Mouse (Mus musculus) hindbrain, embryonic 15.5 days (tissue): Measurements from ENCODE around the gene Agt. TPM values are rescaled to one million over a fixed set of nuclear protein-coding genes. Genes with fewer than 3 reads are reported as not detected.
A peak's percentile ranks its signal among the peaks of the same experiment; 100 is the strongest.

ENCODE experiments used
- ATAC-seq: fragments of 200-750 bp; cut with Nextera tagmentation; 2 replicates; pipeline ENCODE4 v1.8.0; 2017; ENCODE audit warnings: low read depth, moderate number of reproducible peaks, moderate TSS enrichment; ENCODE audit not compliant: low FRiP score
- H3K27ac ChIP-seq: fragments of 300-500 bp; sonication (generic); replicated peaks from 2 replicates; pipeline ENCODE4 v1.5.1; 2015; ENCODE audit warnings: mild to moderate bottlenecking, inconsistent platforms
- H3K27me3 ChIP-seq: fragments of 300-500 bp; sonication (generic); 2 replicates; pipeline ENCODE4 v1.6.1; 2015; ENCODE audit warnings: control low read depth, inconsistent platforms
- H3K36me3 ChIP-seq: fragments of 300-500 bp; sonication (generic); 2 replicates; pipeline ENCODE4 v1.6.1; 2015; ENCODE audit warnings: control low read depth, inconsistent platforms
- H3K4me1 ChIP-seq: fragments of 300-500 bp; sonication (generic); replicated peaks from 2 replicates; pipeline ENCODE4 v1.6.1; 2015; ENCODE audit warnings: control low read depth, inconsistent platforms
- H3K4me2 ChIP-seq: fragments of 300-500 bp; sonication (generic); 2 replicates; pipeline ENCODE4 v1.6.1; 2015; ENCODE audit warnings: moderate library complexity, mild to moderate bottlenecking, inconsistent platforms
- H3K4me3 ChIP-seq: fragments of 300-500 bp; sonication (generic); 2 replicates; pipeline ENCODE4 v1.5.1; 2015; ENCODE audit warnings: mild to moderate bottlenecking, inconsistent platforms
- H3K9ac ChIP-seq: fragments of 300-500 bp; sonication (generic); 2 replicates; pipeline ENCODE4 v1.6.1; 2015; ENCODE audit warnings: inconsistent platforms
- H3K9me3 ChIP-seq: fragments of 300-500 bp; sonication (generic); 2 replicates; pipeline ENCODE4 v1.6.1; 2016; ENCODE audit warnings: control low read depth, inconsistent platforms
- WGBS: fragments of 180-500 bp; shearing (Covaris S2); methylation state at CpG from one replicate; pipeline ENCODE4 v1.1.7; 2015; 5-methylcytosine and 5-hydroxymethylcytosine counted together
- polyA plus RNA-seq: library from polyadenylated mRNA; unstranded; fragments of >200 nt; fragmentation: Nextera tagmentation; extraction: Ambion mirVana; gene quantifications from 2 replicates; pipeline ENCODE4 v1.2.1, GENCODE M21; 2015

Gene Agt
- polyA plus RNA-seq, 1 experiment from 2014 or later, result 1.0 TPM

DNA sequence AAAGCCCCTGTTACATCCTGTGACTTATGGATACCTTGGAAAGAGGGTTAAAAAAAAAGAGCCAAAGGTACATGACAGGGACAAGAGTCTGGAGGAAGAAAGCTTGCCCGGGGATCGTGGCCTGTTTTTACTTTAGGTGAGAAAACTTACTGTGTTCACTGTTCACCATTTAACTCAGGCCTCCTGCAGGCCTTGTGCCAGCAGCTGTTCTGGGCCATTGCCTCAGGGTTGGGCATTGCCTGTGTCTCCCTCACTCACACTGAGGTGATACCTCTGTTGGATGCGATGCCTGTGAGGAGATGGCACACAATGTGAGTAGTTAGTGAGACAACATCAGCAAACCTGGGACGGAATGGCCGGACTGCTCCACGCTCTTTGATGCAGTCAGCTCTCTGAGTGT lies 47.6 kb downstream of the Agt start:
- Histone ChIP-seq H3K4me3 (peak overlapping the region; percentile 77), H3K27me3 (peaks cover 4% of the 10 kb centered on the region; the same call in 1 of the 2 replicates), H3K4me2 (peak overlapping the region; percentile 78), H3K36me3 (peaks cover 11% of the 10 kb centered on the region), H3K9ac (no peak overlapping the region), H3K4me1 (peaks cover 17% of the 10 kb centered on the region), H3K9me3 (no peaks in the 10 kb centered on the region), H3K27ac (no peak overlapping the region)
- WGBS, result 95% methylated on average over 6 of the region's 6 CpGs
- no peak for ATAC-seq

DNA sequence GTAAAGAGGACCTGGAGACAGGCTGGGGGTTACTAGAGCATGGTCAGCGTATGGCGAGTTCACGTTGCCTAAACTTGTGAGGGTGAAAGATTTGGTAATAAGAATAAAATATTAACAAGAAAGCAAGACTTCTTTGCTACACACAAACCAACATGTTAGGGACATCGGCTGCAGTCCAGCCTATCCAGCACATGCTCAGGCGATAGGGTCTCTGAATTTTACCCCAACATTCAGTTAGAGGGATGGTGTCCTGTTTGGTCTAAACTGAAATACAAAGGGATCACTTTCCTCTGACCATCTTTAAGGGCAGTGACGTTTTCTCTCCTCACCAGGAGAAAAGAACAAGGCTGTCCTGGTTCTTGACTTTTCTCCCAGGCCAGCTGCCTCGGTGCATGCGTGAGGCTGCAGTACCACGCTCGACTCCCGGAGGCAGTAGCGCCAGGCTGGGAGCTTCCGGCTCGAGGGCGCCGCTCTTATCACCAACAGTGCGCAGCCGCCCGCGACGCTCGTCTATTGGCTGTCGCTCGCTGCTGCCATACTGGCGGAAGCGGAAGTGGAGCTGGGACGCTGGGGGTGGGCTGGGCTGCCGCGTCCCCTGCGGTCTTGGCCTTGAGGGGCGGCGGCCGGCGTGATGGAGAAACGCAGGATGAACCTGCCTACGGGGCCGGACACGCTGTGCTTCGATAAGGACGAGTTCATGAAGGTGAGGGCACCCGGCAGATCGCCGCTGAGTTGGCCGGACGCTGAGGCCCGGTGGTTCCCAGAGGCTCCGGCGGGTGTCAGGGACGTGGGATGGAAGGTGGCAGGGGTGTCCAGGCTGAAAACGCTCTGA lies 49.0 kb downstream of the Agt start, which contains the start of gene Cog2:
TSS of gene Cog2 (plus strand) at position 519 of the 832 bp plus-strand sequence.
- H3K36me3 ChIP-seq, result no peaks in the 10 kb centered on the region
- peak within 1 kb of the TSS; percentile 93 for H3K9ac ChIP-seq
- H3K4me2 ChIP-seq, result peak within 1 kb of the TSS; percentile 78
- peak within 1 kb of the TSS; percentile 52 for H3K27ac ChIP-seq
- H3K4me1 ChIP-seq, result peaks cover 17% of the 10 kb centered on the region
- 10% methylated on average over 50 of the region's 50 CpGs for WGBS
- no peaks in the 10 kb centered on the region for H3K9me3 ChIP-seq
- peak; percentile 99 for ATAC-seq
- peak within 1 kb of the TSS; percentile 77 for H3K4me3 ChIP-seq
- peaks cover 6% of the 10 kb centered on the region; the same call in 1 of the 2 replicates for H3K27me3 ChIP-seq

DNA sequence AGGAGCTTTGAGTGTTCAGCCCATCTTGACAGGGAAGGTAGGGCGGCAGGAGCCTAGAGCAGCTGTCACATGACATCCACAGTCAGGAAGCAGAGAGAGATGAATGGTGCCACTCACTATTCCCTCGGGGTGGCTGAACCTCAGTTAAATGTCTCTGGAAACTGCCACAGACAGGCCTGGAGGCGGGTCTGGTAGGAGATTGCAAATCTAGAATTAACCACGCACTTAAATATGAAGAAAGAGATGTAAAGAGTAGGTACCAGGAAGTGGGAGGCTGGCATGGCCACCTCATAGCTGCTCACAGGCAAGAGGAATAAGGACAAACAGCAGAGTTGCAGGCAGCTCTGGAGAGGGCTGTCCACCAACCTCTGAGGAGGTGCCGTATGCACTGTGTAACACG lies 52.4 kb downstream of the Agt start:
- Histone ChIP-seq H3K9me3 (no peaks in the 10 kb centered on the region), H3K4me1 (peaks cover 11% of the 10 kb centered on the region), H3K27me3 (peaks cover 6% of the 10 kb centered on the region; the same call in 1 of the 2 replicates), H3K9ac (no peak overlapping the region), H3K36me3 (no peaks in the 10 kb centered on the region), H3K27ac (no peak overlapping the region), H3K4me3 (no peak overlapping the region), H3K4me2 (no peak overlapping the region)
- no peak for ATAC-seq
- WGBS, result 73% methylated on average over 6 of the region's 6 CpGs

DNA sequence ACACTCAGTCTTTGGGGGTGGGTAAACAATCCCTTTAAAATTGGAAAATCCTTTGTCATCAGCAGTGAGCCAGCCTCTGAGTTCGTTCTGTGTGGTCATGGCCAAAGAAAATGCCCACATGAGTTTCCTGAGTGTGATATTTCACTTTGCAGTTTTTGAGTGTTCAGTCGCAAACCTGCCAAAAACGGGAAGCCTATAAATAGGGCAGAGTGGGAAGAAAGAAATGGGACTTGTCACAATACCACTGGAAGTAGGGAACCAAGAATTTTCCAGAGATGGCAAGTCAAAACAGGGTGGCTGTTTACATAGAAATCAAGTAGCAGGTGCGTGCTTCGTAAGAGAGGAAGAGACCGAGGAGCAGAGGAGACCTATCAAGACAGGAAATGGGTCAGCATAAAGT lies 53.0 kb downstream of the Agt start:
- no peak overlapping the region for H3K4me3 ChIP-seq
- no peak overlapping the region for H3K4me2 ChIP-seq
- H3K27me3 ChIP-seq, result peaks cover 6% of the 10 kb centered on the region; the same call in 1 of the 2 replicates
- no peaks in the 10 kb centered on the region for H3K9me3 ChIP-seq
- no peaks in the 10 kb centered on the region for H3K36me3 ChIP-seq
- peaks cover 5% of the 10 kb centered on the region for H3K4me1 ChIP-seq
- WGBS, result 78% methylated on average over 6 of the region's 6 CpGs
- no peak for ATAC-seq
- H3K27ac ChIP-seq, result no peak overlapping the region
- no peak overlapping the region for H3K9ac ChIP-seq

DNA sequence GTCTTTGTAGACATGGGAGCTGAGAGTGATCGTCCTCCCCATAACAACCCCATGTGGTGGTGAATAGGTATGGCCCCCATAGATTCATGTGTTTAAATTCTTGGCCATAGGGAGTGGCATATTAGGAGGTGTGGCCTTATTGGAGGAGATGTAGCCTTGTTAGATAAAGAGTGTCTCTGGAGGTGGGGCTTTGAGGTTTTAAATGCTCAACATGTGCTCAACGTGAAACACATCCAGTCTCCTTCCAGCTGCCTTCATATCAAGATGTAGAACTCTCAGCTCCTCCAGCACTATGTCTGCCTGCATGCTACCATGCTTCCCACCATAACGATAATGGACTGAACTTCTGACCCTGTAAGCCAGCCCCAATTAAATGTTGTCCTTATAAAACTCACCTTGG lies 53.5 kb downstream of the Agt start:
- H3K9me3 ChIP-seq, result no peaks in the 10 kb centered on the region
- H3K27me3 ChIP-seq, result peaks cover 6% of the 10 kb centered on the region; the same call in 1 of the 2 replicates
- WGBS, result 70% methylated on average over 3 of the region's 3 CpGs
- no peak overlapping the region for H3K9ac ChIP-seq
- H3K4me2 ChIP-seq, result no peak overlapping the region
- no peaks in the 10 kb centered on the region for H3K36me3 ChIP-seq
- H3K27ac ChIP-seq, result no peak overlapping the region
- H3K4me1 ChIP-seq, result no peaks in the 10 kb centered on the region
- no peak overlapping the region for H3K4me3 ChIP-seq
- no peak for ATAC-seq

DNA sequence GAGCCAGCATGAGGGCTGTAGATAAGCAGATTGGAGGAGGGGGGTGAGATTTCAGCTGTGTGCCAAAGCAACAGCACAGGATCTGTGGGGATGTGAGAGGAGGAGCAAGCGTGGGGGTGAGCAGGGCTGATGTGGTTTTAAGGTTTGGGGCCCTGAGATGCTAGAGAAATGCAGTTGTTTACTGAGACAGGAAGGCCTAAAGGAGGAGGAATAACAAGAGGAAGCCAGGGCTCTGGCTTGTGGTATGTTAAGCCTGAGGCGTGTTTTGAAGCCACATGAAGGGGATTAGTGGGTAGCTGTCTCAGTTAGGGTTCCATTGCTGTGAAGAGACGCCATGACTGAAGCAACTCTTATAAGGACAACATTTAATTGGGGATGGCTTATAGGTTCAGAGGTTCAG lies 60.4 kb downstream of the Agt start:
- ATAC-seq, result no peak
- no peaks in the 10 kb centered on the region for H3K4me1 ChIP-seq
- no peak overlapping the region for H3K27ac ChIP-seq
- H3K27me3 ChIP-seq, result 0 out of 2 replicates have a peak, but pooled peaks cover 4% of the 10 kb centered on the region
- no peak overlapping the region for H3K9ac ChIP-seq
- no peak overlapping the region for H3K4me3 ChIP-seq
- H3K4me2 ChIP-seq, result no peak overlapping the region
- H3K9me3 ChIP-seq, result no peaks in the 10 kb centered on the region
- H3K36me3 ChIP-seq, result no peaks in the 10 kb centered on the region
- 81% methylated on average over 3 of the region's 3 CpGs for WGBS

DNA sequence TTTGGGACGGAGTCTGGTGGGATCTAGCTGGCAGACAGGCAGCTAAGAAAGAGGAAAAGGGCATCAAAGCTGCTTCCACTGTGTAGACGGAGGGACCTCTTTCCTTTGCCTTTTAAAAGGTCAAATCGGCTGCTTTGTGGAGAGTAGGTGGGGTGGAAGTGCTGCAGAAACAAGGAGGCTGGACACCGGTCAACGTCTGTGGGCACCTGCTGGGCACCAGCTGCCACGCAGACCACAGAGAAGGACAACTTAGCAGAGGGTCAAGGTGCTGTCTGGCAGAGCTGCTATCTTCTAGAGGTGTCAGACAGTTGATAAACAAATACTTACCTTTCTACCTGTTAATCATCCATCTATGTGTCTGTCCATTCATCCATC lies 61.2 kb downstream of the Agt start:
- Histone ChIP-seq H3K27me3 (0 out of 2 replicates have a peak, but pooled peaks cover 4% of the 10 kb centered on the region), H3K27ac (no peak overlapping the region), H3K4me2 (no peak overlapping the region), H3K4me1 (no peaks in the 10 kb centered on the region), H3K36me3 (no peaks in the 10 kb centered on the region), H3K9ac (no peak overlapping the region), H3K4me3 (no peak overlapping the region), H3K9me3 (0 out of 2 replicates have a peak, but pooled peaks cover 5% of the 10 kb centered on the region)
- WGBS, result 56% methylated on average over 6 of the region's 6 CpGs
- ATAC-seq, result no peak

DNA sequence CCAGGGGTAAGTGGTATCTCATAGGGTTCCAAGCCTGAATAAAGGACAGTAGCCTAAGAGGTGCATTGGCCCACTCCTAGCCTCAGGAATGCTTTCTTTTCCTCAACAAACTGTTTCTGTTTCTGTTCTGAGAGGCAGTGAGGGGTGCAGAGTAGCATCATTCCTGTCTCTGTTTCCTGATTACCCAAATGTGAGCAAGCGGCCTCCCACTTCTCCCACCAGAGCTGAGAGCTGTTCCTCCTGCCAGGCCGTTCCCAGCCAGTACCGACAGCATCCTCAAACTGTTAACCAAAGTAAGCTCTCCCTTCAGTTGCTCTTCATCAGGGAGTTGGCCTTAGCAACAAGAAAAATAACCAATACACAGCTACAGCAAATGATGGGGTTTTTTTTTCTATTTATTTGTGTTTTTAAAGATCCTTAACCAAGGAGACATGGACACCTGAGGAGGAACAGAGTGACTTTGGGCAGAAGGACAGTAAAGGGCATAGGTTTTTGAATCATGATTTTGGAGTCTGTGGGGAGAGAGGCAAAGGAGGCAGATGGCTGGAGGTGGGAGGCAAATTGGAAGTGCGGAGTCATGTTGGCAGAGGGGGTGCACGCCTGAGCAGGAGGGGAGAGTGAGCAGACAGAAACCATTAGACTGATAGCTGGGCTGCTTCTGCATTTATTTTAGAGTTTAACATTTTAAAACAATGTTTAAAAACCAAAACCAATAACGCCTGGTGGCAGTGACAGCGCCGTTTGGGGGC lies 61.8 kb downstream of the Agt start:
- 0 out of 2 replicates have a peak, but pooled peaks cover 8% of the 10 kb centered on the region for H3K9me3 ChIP-seq
- H3K4me2 ChIP-seq, result no peak overlapping the region
- H3K27ac ChIP-seq, result peak overlapping the region; percentile 38; the same call in 1 of the 2 replicates
- ATAC-seq, result no peak
- H3K27me3 ChIP-seq, result 0 out of 2 replicates have a peak, but pooled peaks cover 4% of the 10 kb centered on the region
- H3K9ac ChIP-seq, result no peak overlapping the region
- no peaks in the 10 kb centered on the region for H3K36me3 ChIP-seq
- WGBS, result 72% methylated on average over 8 of the region's 8 CpGs
- H3K4me3 ChIP-seq, result no peak overlapping the region
- no peaks in the 10 kb centered on the region for H3K4me1 ChIP-seq

Other genes starting within 250 kb of the Agt start
- gene Pgbd5, start 130.0 kb downstream of the Agt start, polyA plus RNA-seq, result 16.4 TPM in 2 replicates
- gene Cog2, start 48.9 kb downstream of the Agt start, polyA plus RNA-seq, result 31.5 and 32.4 TPM in 2 replicates
- gene Capn9, start 6.4 kb upstream of the Agt start, polyA plus RNA-seq, result 0.07 and 0.26 TPM in 2 replicates
- gene 2310022B05Rik, start 93.7 kb upstream of the Agt start, polyA plus RNA-seq, result 21.0 and 23.8 TPM in 2 replicates
- gene Ttc13, start 152.3 kb upstream of the Agt start, polyA plus RNA-seq, result 61.8 and 66.1 TPM in 2 replicates
- 35.6 and 40.2 TPM in 2 replicates for gene Arv1, start 152.4 kb upstream of the Agt start, polyA plus RNA-seq
- 1.1 and 1.8 TPM in 2 replicates for gene Fam89a, start 182.1 kb upstream of the Agt start, polyA plus RNA-seq
- 28.5 and 29.6 TPM in 2 replicates for gene Trim67, start 223.4 kb upstream of the Agt start, polyA plus RNA-seq